Mouse (Mus musculus): ENCODE data around the gene Frmd4b. TPM values are rescaled to one million over a fixed set of nuclear protein-coding genes. Genes with fewer than 3 reads are reported as not detected.
A peak's percentile ranks its signal among the peaks of the same experiment; 100 is the strongest.

Gene Frmd4b
- polyA plus RNA-seq, 1 experiment from 2014 or later: 15.7 TPM

DNA sequence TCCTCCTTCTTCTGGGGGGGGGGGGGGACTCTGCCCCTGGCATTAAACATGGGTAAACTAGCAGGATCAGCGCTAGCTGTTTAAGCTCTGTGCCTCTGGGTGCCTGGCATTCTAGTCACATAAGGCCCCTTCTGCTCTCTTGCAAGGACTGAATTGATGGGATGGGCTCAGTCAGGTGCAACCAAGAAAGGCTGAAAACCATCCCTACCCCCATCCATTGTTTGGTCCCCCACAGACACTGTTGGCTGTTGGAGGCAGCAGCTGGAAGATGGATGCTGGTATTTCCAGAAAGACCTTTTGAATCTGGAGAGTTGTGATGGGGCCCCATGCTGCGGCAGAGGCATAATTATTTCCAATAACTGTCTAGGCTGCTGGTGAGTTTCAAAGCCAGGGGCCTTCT lies 7.3 kb downstream of the Frmd4b start:
- no peaks in the 10 kb centered on the region for H3K9me3 ChIP-seq
- no peak overlapping the region for H3K27ac ChIP-seq
- H3K4me2 ChIP-seq: no peak overlapping the region
- 85% methylated on average over 2 of the region's 2 CpGs for WGBS
- no peaks in the 10 kb centered on the region for H3K27me3 ChIP-seq
- H3K36me3 ChIP-seq: no peaks in the 10 kb centered on the region
- peaks cover 4% of the 10 kb centered on the region; the same call in 1 of the 2 replicates for H3K4me1 ChIP-seq
- no peak overlapping the region for H3K9ac ChIP-seq
- no peak overlapping the region for H3K4me3 ChIP-seq
- no peak for ATAC-seq (ENCODE audit: borderline replicate concordance, extremely low read depth, low FRiP score, low TSS enrichment)

DNA sequence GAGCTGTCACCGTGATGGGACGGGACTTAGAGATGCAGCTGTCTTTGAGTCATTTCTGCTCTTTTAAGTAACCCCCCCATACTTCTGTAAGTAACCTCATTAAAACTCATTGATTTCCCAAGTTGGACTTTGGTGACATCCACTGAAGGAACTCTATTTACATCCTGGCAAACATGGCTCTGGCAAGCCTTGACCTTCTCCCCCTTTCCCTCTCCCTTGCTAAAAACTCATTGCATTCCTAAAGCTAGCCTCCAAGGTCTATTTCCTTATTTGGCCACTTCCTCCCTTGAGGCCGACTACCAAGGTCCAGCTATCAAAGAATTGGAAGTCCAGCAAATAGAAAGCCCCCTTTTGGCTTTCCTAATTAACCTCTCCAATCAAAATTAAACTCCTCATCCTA lies 9.7 kb downstream of the Frmd4b start:
- no peak overlapping the region for H3K4me3 ChIP-seq
- H3K36me3 ChIP-seq: no peaks in the 10 kb centered on the region
- H3K9ac ChIP-seq: no peak overlapping the region
- no peak overlapping the region for H3K27ac ChIP-seq
- H3K9me3 ChIP-seq: no peaks in the 10 kb centered on the region
- no peak for ATAC-seq (ENCODE audit: borderline replicate concordance, extremely low read depth, low FRiP score, low TSS enrichment)
- WGBS: 40% methylated on average over 3 of the region's 3 CpGs
- H3K4me2 ChIP-seq: no peak overlapping the region
- H3K4me1 ChIP-seq: no peaks in the 10 kb centered on the region; the same call in 1 of the 2 replicates
- no peaks in the 10 kb centered on the region for H3K27me3 ChIP-seq

DNA sequence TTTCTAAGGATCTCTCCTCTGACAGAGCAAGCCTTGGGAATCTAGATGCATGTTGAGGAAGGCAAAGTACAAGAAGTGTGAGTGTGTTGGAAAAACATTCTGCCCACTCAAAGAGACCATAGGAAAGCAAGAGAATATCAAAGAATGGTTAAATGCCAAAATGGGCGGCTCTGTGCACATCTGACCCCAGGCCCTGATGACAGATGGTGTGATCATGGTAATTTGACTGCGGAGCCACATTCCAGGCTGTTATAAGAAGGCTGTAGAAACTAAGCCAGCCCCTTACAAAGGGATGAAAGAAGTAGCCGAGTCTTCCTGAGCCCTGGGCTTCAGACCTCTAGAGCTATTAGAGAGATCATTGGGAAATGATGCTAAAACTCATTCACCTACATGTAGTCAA lies 22.1 kb downstream of the Frmd4b start:
- Histone ChIP-seq H3K27ac (no peak overlapping the region), H3K9ac (no peak overlapping the region), H3K4me3 (no peak overlapping the region), H3K36me3 (no peaks in the 10 kb centered on the region), H3K4me2 (no peak overlapping the region), H3K9me3 (no peaks in the 10 kb centered on the region), H3K27me3 (no peaks in the 10 kb centered on the region), H3K4me1 (peaks cover 12% of the 10 kb centered on the region)
- ATAC-seq (ENCODE audit: borderline replicate concordance, extremely low read depth, low FRiP score, low TSS enrichment): peak; percentile 47; the same call in 1 of the 2 replicates
- WGBS: 34% methylated on average over 3 of the region's 3 CpGs

DNA sequence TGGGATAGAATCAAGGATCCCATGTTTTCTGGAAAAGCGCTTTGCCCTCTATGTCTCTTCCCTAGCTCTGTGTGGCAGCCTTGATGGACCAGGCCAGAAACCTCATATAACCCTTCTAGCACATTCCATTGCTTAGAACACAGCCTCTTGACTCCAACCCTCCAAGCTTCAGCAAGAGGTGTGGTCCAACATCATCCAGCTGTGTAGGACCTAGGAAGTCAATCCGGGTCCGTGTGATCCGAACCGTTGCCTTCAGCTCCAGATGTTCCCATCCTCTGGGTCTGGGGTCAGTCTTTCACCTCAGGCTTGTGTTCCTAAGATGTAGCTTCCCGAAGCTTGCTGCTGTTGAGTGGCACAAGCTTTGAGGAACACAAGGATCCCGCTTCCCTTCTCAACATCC lies 22.8 kb downstream of the Frmd4b start:
- Histone ChIP-seq H3K9ac (no peak overlapping the region), H3K4me1 (peaks cover 12% of the 10 kb centered on the region), H3K27me3 (no peaks in the 10 kb centered on the region), H3K9me3 (no peaks in the 10 kb centered on the region), H3K4me2 (no peak overlapping the region), H3K27ac (no peak overlapping the region), H3K36me3 (no peaks in the 10 kb centered on the region), H3K4me3 (no peak overlapping the region)
- 74% methylated on average over 7 of the region's 7 CpGs for WGBS
- peak; percentile 60; the same call in 1 of the 2 replicates for ATAC-seq (ENCODE audit: borderline replicate concordance, extremely low read depth, low FRiP score, low TSS enrichment)

DNA sequence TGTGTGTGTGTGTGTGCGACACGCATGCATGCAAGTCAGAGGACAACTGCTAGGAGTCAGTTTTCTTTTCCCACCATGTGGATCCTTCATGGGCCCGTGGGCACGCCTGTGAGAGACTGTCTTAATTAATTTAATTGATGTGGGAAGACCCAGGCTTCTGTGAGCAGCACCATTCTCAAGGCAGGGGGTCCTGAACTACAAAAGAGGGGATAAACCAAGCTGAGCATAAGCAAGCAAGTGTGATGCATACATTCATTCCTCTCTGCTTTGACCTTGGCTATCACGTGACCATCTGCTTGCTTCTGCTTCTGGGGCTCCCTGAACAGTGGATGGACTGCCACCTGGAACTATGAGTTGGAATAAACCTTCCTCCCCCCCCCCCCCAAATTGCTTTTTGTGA lies 27.1 kb downstream of the Frmd4b start:
- Histone ChIP-seq H3K9ac (no peak overlapping the region), H3K9me3 (no peaks in the 10 kb centered on the region), H3K4me3 (no peak overlapping the region), H3K4me2 (no peak overlapping the region), H3K27me3 (no peaks in the 10 kb centered on the region), H3K27ac (no peak overlapping the region), H3K36me3 (no peaks in the 10 kb centered on the region), H3K4me1 (peaks cover 7% of the 10 kb centered on the region)
- ATAC-seq (ENCODE audit: borderline replicate concordance, extremely low read depth, low FRiP score, low TSS enrichment): no peak
- 79% methylated on average over 5 of the region's 5 CpGs for WGBS

DNA sequence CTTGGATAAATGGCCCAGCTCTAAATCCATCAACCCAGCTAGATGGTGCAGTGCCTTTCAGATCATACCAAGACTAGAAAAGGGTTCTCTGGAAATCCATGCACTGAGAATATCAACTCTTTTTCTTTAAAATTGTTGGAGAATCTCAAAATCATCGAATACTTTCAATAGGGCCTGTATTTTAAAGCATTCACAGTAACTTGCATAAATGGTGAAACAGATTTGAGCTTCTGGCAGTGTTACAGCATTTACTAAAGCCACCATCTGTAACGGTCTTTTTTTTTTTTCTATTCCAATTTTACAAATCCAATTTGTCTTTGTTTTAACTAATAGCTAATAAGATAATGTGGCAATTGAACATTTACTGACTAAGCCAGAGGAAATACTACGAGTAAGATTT lies 27.8 kb downstream of the Frmd4b start:
- Histone ChIP-seq H3K36me3 (no peaks in the 10 kb centered on the region), H3K4me1 (0 out of 2 replicates have a peak, but pooled peaks cover under 1% of the 10 kb centered on the region), H3K4me2 (no peak overlapping the region), H3K9me3 (no peaks in the 10 kb centered on the region), H3K4me3 (no peak overlapping the region), H3K9ac (no peak overlapping the region), H3K27ac (no peak overlapping the region), H3K27me3 (no peaks in the 10 kb centered on the region)
- 79% methylated on average over 3 of the region's 3 CpGs for WGBS
- ATAC-seq (ENCODE audit: borderline replicate concordance, extremely low read depth, low FRiP score, low TSS enrichment): no peak

DNA sequence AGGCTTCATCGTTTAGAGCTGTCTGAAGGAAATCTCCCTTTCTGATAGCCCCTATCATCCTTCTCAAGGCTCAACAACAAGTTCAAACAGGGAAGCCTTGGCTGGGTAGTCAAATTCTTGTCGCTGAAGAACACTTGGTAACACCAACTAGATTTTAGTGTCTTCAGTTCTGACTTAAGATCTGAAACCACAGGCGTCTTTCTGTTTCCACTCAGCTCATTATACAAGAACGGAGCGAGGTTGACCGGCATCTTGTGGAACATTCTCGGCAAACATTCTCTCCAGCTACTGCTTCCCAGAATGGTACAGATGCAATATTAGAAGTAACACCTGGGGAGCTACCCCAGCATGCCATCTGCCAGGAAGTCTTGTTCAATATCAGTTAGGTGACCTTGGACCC lies 28.3 kb downstream of the Frmd4b start:
- Histone ChIP-seq H3K36me3 (no peaks in the 10 kb centered on the region), H3K27ac (no peak overlapping the region), H3K9ac (no peak overlapping the region), H3K4me1 (no peaks in the 10 kb centered on the region), H3K4me2 (no peak overlapping the region), H3K27me3 (no peaks in the 10 kb centered on the region), H3K4me3 (no peak overlapping the region), H3K9me3 (no peaks in the 10 kb centered on the region)
- no peak for ATAC-seq (ENCODE audit: borderline replicate concordance, extremely low read depth, low FRiP score, low TSS enrichment)
- 80% methylated on average over 7 of the region's 7 CpGs for WGBS

DNA sequence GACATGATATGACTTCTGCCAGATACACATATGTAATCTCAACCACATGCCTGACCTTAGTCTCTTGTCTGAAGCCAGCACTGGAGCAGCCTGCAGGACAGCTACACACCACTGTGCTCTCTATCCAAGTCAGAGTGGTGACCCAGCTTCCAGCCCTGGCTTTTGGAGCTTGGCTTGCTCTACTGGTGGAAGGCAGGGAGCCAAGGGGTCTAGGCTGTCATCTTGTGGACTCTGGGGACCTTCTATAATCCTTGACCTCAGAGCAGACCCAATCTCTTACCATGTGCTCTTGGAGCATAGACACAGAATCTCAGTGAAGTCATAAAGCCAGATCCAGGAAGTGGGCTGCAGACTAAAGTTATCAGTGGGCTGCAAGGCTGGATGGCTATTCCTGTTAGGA lies 30.7 kb downstream of the Frmd4b start:
- H3K4me2 ChIP-seq: no peak overlapping the region
- ATAC-seq (ENCODE audit: borderline replicate concordance, extremely low read depth, low FRiP score, low TSS enrichment): no peak
- peaks cover 8% of the 10 kb centered on the region for H3K4me1 ChIP-seq
- no peaks in the 10 kb centered on the region for H3K36me3 ChIP-seq
- no peaks in the 10 kb centered on the region for H3K9me3 ChIP-seq
- H3K27ac ChIP-seq: no peak overlapping the region
- H3K9ac ChIP-seq: no peak overlapping the region
- H3K4me3 ChIP-seq: no peak overlapping the region
- no peaks in the 10 kb centered on the region for H3K27me3 ChIP-seq

DNA sequence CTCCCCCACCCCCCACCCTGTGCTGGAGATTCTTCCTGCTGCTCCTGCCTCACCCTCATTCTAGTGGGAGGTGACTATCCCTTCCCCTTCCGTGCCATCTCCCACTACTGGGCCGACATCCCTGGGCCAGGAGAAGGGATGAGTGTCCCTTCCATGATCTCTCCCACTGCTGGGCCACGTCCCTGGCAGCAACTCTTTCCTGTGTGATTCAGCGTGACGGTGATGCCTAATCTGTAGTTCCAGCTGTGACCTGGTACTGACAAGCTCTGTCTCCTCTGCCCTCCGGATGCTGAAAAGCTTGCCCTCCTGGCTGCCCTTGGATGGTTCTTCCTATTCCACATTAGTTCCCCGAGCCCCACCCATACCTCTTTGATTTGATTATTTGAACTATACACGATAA lies 31.3 kb downstream of the Frmd4b start:
- Histone ChIP-seq H3K4me3 (no peak overlapping the region), H3K4me1 (peaks cover 10% of the 10 kb centered on the region), H3K9me3 (no peaks in the 10 kb centered on the region), H3K27ac (no peak overlapping the region), H3K9ac (no peak overlapping the region), H3K4me2 (no peak overlapping the region), H3K36me3 (no peaks in the 10 kb centered on the region), H3K27me3 (no peaks in the 10 kb centered on the region)
- WGBS: 52% methylated on average over 8 of the region's 8 CpGs
- ATAC-seq (ENCODE audit: borderline replicate concordance, extremely low read depth, low FRiP score, low TSS enrichment): no peak

DNA sequence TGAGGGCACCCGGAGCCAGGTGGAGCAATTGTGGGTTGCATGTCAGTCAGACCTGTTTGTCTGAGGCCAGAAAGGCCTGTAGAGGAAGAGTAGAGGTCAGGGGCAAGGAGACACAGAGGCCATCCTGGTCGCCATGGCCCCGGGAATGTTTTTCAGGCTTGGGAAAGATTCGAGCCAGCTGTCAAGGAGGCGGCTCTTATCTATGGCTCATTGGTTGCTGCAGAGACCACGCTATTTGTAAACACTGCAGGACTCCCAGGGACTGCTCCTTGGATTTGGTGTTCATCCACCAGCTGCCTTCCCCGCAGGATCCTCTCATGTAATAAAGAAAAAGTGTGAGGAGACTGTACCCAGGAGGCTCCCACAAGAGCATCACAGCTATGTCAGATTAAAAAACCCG lies 34.6 kb downstream of the Frmd4b start:
- peak; percentile 23; the same call in 1 of the 2 replicates for ATAC-seq (ENCODE audit: borderline replicate concordance, extremely low read depth, low FRiP score, low TSS enrichment)
- WGBS: 19% methylated on average over 8 of the region's 8 CpGs

DNA sequence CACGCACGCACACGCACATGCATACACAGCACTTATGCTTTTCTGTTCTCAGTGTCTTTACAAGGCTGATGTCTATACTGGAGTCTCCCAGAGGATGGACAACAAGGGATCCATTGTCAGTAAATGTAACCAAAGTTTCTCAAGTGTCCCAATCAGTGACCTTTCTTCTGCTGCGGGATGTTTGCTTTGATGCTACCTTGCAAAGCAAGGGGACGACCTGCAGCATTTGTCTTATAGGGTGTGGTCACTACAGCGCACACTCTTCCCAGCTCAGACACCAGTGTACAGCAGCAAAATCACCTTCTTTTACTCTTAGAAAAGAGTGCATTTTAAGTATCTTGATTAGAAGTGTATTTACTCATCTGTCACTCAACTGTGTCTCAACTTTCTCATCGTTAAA lies 35.4 kb downstream of the Frmd4b start:
- H3K27me3 ChIP-seq: no peaks in the 10 kb centered on the region
- H3K4me1 ChIP-seq: peaks cover 21% of the 10 kb centered on the region
- H3K9ac ChIP-seq: no peak overlapping the region
- no peaks in the 10 kb centered on the region for H3K9me3 ChIP-seq
- WGBS: 70% methylated on average over 7 of the region's 7 CpGs
- H3K4me3 ChIP-seq: no peak overlapping the region
- no peak for ATAC-seq (ENCODE audit: borderline replicate concordance, extremely low read depth, low FRiP score, low TSS enrichment)
- no peak overlapping the region for H3K4me2 ChIP-seq
- H3K36me3 ChIP-seq: no peaks in the 10 kb centered on the region
- no peak overlapping the region for H3K27ac ChIP-seq

More for the DNA sequence above, 34.6 kb downstream of the Frmd4b start:
- Histone ChIP-seq H3K36me3 (no peaks in the 10 kb centered on the region), H3K4me3 (no peak overlapping the region), H3K9me3 (no peaks in the 10 kb centered on the region), H3K27ac (no peak overlapping the region), H3K9ac (no peak overlapping the region), H3K4me1 (peaks cover 15% of the 10 kb centered on the region), H3K4me2 (no peak overlapping the region), H3K27me3 (no peaks in the 10 kb centered on the region)

DNA sequence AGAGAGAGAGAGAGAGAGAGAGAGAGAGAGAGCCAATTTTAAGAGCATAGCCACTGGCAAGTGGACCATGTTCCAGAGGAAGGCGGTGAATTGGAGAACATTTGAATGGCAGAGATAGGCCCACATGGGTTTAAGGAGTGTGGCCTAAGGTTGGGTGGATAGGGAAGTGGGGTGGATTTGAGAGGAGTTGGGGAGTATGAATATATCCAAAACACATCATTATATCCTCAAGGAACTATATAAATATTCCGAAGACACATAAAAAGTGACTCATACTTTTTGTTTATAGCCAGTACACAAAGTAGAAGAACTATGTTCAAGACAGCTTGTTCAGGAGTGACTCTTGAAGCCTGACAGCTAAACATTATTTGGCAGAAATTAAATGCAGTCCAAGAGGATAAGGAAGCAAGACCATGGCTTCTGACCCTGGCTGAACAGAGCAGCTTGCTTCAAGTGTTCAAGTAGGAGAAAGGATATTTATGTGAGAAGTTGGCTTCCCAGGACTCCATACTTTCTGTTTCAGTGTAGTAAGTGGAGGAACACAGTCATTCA lies 36.8 kb downstream of the Frmd4b start:
- peak; percentile 79; the same call in 1 of the 2 replicates for ATAC-seq (ENCODE audit: borderline replicate concordance, extremely low read depth, low FRiP score, low TSS enrichment)
- Histone ChIP-seq H3K4me2 (no peak overlapping the region), H3K9ac (no peak overlapping the region), H3K9me3 (no peaks in the 10 kb centered on the region), H3K27ac (peak overlapping the region; percentile 55), H3K4me1 (peaks cover 26% of the 10 kb centered on the region), H3K36me3 (no peaks in the 10 kb centered on the region), H3K4me3 (no peak overlapping the region), H3K27me3 (no peaks in the 10 kb centered on the region)
- 53% methylated on average over 2 of the region's 2 CpGs for WGBS

DNA sequence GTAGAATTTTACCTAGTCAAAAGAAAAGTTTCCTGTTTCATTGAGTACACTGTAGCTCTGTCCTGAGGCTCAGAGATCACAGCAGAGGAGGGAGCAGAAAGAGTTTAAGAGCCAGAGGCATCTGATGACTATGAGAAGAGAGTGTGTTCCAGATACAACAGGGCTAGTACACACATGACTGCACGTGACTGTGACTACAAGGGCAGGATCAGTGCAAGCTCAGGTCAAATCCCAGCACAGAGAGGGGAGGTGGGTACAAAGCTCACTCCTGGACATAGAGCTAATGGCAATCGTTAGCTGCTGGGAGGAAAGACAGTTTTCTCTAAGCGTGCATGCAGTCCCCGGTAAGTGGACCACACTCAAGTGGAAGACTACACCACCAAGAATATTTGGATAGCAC lies 37.6 kb downstream of the Frmd4b start:
- Histone ChIP-seq H3K9me3 (no peaks in the 10 kb centered on the region), H3K9ac (no peak overlapping the region), H3K27me3 (no peaks in the 10 kb centered on the region), H3K4me1 (peaks cover 26% of the 10 kb centered on the region), H3K4me2 (no peak overlapping the region), H3K27ac (no peak overlapping the region), H3K4me3 (no peak overlapping the region), H3K36me3 (no peaks in the 10 kb centered on the region)
- ATAC-seq (ENCODE audit: borderline replicate concordance, extremely low read depth, low FRiP score, low TSS enrichment): no peak
- WGBS: 79% methylated on average over 4 of the region's 4 CpGs
